Mouse (Mus musculus): ENCODE measurements at regions not wholly inside any gene's neighbourhood (a gene's known extent, or its start where the extent isn't known, plus 50 kb on each side); places are given as distances from the start of the nearest gene placed in this dataset.

- no peak for DNase-seq (ENCODE audit: extremely low spot score in 1 of 2, low spot score in 1 of 2)
Observed at GRCm38 (mm10) chr2:137981766-137982165, 274.6 kb upstream of the Btbd3 start.

GRCm38 (mm10) chr2:137977767-137978166, 278.6 kb upstream of the Btbd3 start:
- no peak for DNase-seq (ENCODE audit: extremely low spot score in 1 of 2, low spot score in 1 of 2)

DNA sequence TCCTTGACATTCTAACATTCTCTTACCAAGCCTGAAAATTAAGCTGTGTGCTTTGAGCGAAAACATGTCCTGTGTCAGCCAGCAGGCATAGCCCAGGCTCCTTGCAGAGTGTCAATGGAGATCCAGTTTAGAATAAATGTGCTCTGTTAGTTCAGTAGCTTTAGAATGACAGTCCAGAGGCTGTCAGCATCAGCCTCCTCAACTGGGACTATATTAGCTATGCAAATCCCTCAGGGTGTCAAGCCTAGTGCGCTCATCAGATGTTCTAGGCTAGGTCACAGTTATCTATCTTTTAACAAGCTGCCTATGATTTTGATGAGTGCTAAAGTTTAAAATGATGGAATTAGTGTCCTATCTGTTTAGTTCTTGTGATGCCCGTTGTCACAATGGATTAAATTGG, 281.7 kb upstream of the Btbd3 start:
- no peak for DNase-seq (ENCODE audit: extremely low spot score in 1 of 2, low spot score in 1 of 2)

DNA sequence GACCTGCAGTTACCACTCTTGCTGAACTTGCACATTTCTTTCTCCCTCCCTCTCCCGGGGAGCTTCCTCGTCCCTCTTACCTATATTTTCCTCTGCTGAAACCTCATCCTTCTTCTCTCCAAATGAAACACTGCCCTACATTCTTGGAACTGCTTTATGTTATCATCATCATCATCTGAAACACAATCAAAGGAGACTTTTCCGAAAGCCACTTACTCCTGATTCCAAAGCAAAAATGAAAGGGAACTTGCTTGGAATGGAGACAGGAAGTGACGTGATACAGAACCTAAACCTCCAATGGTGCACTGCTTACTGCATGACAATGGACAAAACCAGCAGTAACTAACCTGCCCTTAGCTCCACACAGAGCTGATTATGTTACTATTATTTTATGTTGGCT, 287.2 kb upstream of the Btbd3 start:
- no peak for DNase-seq (ENCODE audit: extremely low spot score in 1 of 2, low spot score in 1 of 2)

DNA sequence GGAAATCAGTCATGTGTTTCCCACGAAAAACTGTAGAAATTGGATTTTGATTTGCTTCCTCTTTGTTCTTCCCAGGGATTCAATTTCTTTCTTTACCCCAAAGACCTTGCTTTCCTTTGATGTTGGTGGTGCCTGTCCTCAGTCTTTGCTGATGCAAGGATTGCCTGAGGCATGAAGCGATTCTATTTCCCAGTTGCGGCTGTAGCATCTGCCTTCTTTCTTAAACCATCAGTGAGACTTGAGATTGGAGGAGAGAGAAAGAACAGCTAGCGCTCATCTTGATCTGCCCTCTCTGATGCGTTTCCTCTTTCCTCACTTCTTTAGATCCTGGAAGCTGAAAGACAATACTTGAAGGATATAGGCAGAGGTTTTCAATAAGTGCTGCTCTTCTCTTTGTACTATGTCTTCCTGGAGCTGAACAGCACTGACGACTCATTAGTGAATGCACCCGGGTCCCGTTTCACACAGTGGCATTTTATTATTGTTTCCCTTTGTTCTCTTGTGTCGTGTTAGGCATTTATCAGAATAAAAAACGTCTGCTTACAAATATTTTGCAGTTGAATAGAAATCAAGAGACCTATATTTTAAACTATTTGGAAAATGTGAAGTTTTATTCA, 289.8 kb upstream of the Btbd3 start:
- no peak for DNase-seq (ENCODE audit: extremely low spot score in 1 of 2, low spot score in 1 of 2)

DNA sequence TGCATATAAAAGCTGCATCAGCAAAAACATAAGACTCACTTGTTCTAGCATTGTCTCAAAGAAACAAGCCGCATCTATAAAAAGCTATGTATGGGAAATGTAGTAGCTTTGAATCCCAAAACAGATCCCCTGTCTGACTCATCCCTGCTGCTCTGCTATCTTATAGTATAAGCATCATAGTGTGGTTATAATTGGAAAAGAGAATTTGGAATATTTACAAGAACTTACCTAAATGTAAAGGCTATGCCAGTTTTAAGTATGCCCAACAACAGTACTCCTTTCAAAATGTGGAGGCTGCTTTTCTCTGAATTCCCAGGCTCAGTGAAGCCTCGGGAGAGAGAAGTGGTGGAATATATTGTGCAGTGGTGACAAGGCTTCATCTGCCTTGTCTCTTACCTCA, 301.5 kb upstream of the Btbd3 start:
- DNase-seq (ENCODE audit: extremely low spot score in 1 of 2, low spot score in 1 of 2), result no peak

DNA sequence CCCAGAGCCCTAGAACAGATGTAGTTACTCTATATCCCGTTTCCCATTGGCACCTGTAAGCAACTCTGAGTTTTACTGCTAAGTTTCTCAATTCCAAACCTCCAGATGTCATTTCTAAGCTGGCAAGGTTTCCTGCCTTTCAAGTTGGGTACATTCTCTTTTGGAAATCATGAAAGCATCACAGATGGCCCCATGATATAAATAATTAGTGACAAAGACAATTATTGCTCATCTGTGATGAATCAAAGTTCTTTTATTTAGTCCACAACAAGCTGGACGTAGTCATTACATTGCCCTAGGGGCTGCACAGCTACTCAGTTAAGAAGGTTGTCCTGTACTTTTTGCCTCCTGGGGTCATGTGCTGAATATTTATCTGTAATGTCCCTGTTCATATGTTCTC, 303.2 kb upstream of the Btbd3 start:
- no peak for DNase-seq (ENCODE audit: extremely low spot score in 1 of 2, low spot score in 1 of 2)

- DNase-seq (ENCODE audit: extremely low spot score in 1 of 2, low spot score in 1 of 2), result no peak
Observed at GRCm38 (mm10) chr2:137951942-137952341, 304.4 kb upstream of the Btbd3 start.

DNA sequence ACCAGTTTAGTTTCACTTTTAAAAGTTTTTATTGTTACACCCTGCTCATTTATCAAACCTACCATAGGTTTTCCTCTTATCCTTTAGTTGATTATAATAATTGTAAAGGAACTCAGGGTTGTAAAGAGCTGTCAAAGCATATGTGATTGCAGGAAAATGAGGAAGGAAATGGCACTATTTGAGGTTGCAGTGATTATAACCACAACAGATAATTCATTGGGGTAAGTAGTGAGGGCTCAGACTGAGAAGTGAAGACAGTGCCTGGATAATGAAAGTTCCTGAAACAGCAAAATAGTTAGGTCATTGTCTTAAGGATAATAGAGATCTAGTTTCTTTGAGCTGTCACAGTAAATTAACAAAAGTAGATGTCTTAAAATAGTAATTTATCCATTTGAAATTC, 305.4 kb upstream of the Btbd3 start:
- no peak for DNase-seq (ENCODE audit: extremely low spot score in 1 of 2, low spot score in 1 of 2)

DNA sequence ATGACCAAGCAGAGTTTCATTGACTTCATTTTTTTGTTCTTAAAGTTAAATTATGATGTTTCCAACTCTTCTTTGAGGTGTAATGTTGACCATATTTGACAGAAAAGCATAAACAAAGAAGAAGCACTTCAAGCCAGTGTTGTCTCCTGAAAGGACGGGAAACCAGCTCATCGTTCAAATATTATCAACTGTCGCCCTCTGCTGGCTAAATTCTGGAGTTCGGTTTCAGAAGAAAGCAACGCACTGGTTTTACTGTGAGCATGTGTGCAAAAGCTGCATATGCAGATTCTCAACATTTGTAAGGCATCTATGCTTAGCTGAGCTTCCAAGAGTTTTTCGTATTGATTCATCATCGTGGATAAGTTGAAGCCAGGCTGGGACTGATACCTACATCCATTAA, 313.6 kb upstream of the Btbd3 start:
- DNase-seq (ENCODE audit: extremely low spot score in 1 of 2, low spot score in 1 of 2), result peak; percentile 68 to 91

- no peak for DNase-seq (ENCODE audit: extremely low spot score in 1 of 2, low spot score in 1 of 2)
Observed at GRCm38 (mm10) chr2:137939591-137939990, 316.8 kb upstream of the Btbd3 start.

GRCm38 (mm10) chr2:137938831-137939480, 317.4 kb upstream of the Btbd3 start:
- DNase-seq (ENCODE audit: extremely low spot score in 1 of 2, low spot score in 1 of 2), result no peak

DNA sequence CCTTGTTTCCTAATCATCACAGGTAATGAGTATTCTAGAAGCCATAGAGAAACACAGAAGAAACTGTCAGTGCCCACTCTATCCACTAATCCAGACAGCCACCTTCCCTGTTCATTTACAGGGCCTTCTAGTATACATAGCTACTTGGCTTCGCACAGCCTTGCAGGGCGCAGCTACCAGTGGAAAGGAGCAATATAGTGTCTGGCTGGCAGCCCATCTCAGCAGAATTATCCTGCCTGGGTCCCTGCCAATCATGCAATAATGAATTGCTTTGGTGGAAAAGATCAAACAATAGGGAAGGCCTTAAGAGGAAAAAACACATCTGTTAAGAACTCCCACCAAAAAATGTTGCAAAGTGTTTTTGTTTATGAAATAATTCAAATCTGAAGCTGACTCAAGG, 319.8 kb upstream of the Btbd3 start:
- no peak for DNase-seq (ENCODE audit: extremely low spot score in 1 of 2, low spot score in 1 of 2)

- DNase-seq (ENCODE audit: extremely low spot score in 1 of 2, low spot score in 1 of 2), result no peak
Observed at GRCm38 (mm10) chr2:137932931-137933330, 323.4 kb upstream of the Btbd3 start.

- no peak for DNase-seq (ENCODE audit: extremely low spot score in 1 of 2, low spot score in 1 of 2)
Observed at GRCm38 (mm10) chr2:137932488-137932887, 323.9 kb upstream of the Btbd3 start.

GRCm38 (mm10) chr2:137925488-137925887, 330.9 kb upstream of the Btbd3 start:
- no peak for DNase-seq (ENCODE audit: extremely low spot score in 1 of 2, low spot score in 1 of 2)

DNA sequence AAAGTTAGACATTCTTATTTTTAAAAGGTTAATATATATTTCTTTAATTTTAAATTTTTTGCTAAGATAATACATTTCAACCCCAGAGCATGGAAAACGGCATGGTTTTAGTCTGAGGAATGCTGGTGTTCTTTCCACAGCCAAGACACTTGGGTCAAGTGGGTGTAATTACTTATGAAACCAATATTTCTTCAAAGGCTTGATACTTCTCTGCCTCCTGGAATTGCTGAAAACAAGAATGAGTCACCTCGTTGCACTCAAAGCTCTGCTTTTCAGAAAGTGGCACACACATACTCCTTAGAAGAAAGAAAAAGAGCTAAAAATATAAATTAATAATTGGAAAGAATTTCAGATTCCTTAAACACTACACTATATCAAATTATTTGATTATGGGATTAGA, 331.8 kb upstream of the Btbd3 start:
- no peak for DNase-seq (ENCODE audit: extremely low spot score in 1 of 2, low spot score in 1 of 2)

DNA sequence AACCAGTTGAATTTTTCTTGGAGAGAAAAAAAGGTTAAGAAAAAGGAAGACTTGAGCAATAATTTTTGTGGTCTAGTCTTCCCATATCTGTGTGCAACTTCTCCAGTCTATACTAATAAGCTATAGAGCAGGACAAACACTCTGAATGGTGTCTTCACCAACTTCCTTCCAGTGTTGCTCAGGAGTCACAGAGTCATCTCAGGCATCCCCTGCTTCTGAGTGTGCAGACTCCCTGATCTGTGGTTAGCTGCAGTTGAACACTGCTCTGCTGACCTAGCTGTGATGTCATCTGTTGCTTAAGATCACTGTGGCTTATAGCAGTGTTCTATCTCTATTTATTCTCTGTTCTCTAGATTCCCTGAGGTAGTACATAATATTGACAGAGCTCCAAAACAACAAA, 357.9 kb upstream of the Btbd3 start:
- no peak for DNase-seq (ENCODE audit: extremely low spot score in 1 of 2, low spot score in 1 of 2)

DNA sequence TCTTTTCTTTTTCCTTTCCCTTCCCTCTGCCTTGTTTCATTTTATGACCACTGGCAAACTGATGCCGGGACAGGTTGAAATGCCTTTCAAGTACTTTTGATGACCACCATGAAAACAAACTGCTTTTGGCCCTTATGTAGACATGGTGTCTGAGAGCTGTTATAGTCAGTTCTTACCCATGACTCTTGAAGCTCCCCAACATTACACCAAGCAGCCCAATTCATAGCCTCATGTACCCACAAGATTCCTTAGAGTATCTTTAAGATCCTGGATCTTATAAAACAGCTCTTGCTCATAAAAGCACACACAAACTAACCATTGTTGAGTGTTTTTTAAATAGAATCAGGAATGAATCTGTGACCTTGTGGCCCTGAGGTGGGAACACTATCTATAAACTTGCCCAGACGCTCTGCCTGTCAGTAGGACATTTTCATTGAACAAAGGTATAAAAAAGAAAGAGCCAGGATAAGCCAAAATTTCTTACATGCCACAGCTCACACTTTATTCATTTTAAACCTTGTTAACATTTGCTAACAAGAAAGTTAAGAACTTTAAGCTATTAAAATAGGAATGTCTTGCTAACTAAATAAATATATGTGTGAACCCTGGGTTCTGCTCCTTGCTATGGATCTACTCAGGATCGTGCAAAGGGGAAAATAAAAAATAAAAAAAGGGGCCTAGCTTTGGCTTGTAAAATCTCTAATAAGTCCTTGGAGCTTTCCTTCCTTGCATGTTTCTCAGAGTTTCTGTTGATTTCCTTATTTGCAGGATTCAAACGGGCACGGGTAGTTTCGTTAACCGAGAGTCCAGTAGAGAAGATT, 375.9 kb upstream of the Btbd3 start:
- no peak for DNase-seq (ENCODE audit: extremely low spot score in 1 of 2, low spot score in 1 of 2)

- DNase-seq (ENCODE audit: extremely low spot score in 1 of 2, low spot score in 1 of 2), result no peak
Observed at GRCm38 (mm10) chr2:137869676-137870075, 386.7 kb upstream of the Btbd3 start.

- no peak for DNase-seq (ENCODE audit: extremely low spot score in 1 of 2, low spot score in 1 of 2)
Observed at GRCm38 (mm10) chr2:137854494-137854893, 401.9 kb upstream of the Btbd3 start.
